Mouse (Mus musculus) CH12F3 (cell line): ENCODE results near the gene Tead2.
"Not testable (repeated sequence)": the region's sequence is repeated elsewhere in the genome, so short reads cannot be mapped to it uniquely, and the experiment has no call there.

ENCODE experiments used
- in situ Hi-C: fragments of 300-500 bp; cut with MboI; formaldehyde crosslinking; loops from 2 replicates; pipeline ENCODE4 v1.14.3; 2020; ENCODE audit warnings: low sequenced_read_pairs

The Tead2 gene

GRCm38 (mm10) chr7:45253806-45254205 is 38.3 kb downstream of the Tead2 start:
- in situ Hi-C loops, result no loop called here

- in situ Hi-C loops, result not testable (repeated sequence)
Measured at GRCm38 (mm10) chr7:45255822-45256221, 40.3 kb downstream of the Tead2 start.

GRCm38 (mm10) chr7:45257063-45257840 is 41.7 kb downstream of the Tead2 start:
- in situ Hi-C loops, result no loop called here

GRCm38 (mm10) chr7:45259281-45259680 is 43.7 kb downstream of the Tead2 start:
- in situ Hi-C loops, result no loop called here

GRCm38 (mm10) chr7:45262266-45262665 is 46.7 kb downstream of the Tead2 start:
- in situ Hi-C loops, result no loop called here

GRCm38 (mm10) chr7:45263006-45263607 is 47.6 kb downstream of the Tead2 start:
- in situ Hi-C loops, result no loop called here

- in situ Hi-C loops, result no loop called here
Measured at GRCm38 (mm10) chr7:45264348-45264747, 48.8 kb downstream of the Tead2 start.

GRCm38 (mm10) chr7:45265518-45265917 is 50.0 kb downstream of the Tead2 start:
- in situ Hi-C loops, result no loop called here

- in situ Hi-C loops, result no loop called here
Measured at GRCm38 (mm10) chr7:45272786-45273412, 57.3 kb downstream of the Tead2 start.

- in situ Hi-C loops, result no loop called here
Measured at GRCm38 (mm10) chr7:45273672-45274071, 58.1 kb downstream of the Tead2 start.

GRCm38 (mm10) chr7:45277136-45277760 is 61.7 kb downstream of the Tead2 start, which contains the start of gene Slc6a21:
Gene Slc6a21 (plus strand): TSS chr7:45277513.
- in situ Hi-C loops, result no loop called here
